24 mouse cellular contexts compared by ENCODE assay signal in genomic region chr11:68263100-68263499, GRCm38 (mm10).
DNase-seq lines count a peak whose midpoint lies in the region; ATAC-seq and TF ChIP-seq lines count a peak whose summit lies in the region.
"Had no signal": no experiment of that assay in that cellular context is flagged by ENCODE, and none has a peak within 500 bp of the region (broad histone marks: within the 10 kb centered on the region; RNA-seq: fewer than 3 reads in every experiment).

No protein-coding gene starts in this region.

- 88% methylated on average over 5 of the region's 5 CpGs for WGBS in forebrain, embryonic 10.5 days
- WGBS in forebrain, embryonic 14.5 days: 86% methylated on average over 5 of the region's 5 CpGs

- H3K4me2 ChIP-seq in forebrain, embryonic 14.5 days (ENCODE audit: low read length): no peak overlapping the region
- H3K4me2 ChIP-seq: forebrain, embryonic 15.5 days; heart, embryonic 13.5 days; hindbrain, embryonic 12.5 days; hindbrain, embryonic 15.5 days; intestine, embryonic 15.5 days had no signal

- in situ Hi-C loops in ES-E14 (cut with MboI; ENCODE audit: low sequenced_read_pairs in 2 of 2, unreplicated experiment in 2 of 2): no loop called here

- H3K9ac ChIP-seq in forebrain, embryonic 14.5 days (ENCODE audit: low read length): no peak overlapping the region
- no peak overlapping the region for H3K9ac ChIP-seq in ES-E14 (ENCODE audit: insufficient read depth, low read depth, low read length, poor library complexity, severe bottlenecking)
- H3K9ac ChIP-seq: forebrain, embryonic 15.5 days; heart, embryonic 13.5 days; hindbrain, embryonic 12.5 days; hindbrain, embryonic 15.5 days; intestine, embryonic 15.5 days had no signal

- ATAC-seq in forebrain, embryonic 14.5 days: no peak
- ATAC-seq: activated CD4-positive, CD25-positive, alpha-beta regulatory T cell, adult 4 months; forebrain, embryonic 15.5 days; intestine, embryonic 15.5 days; Patski had no signal

- H3K27ac ChIP-seq in forebrain, embryonic 10.5 days: 0 out of 2 replicates have a peak overlapping the region, but pooled peaks have one; percentile 3
- no peak overlapping the region for H3K27ac ChIP-seq in forebrain, embryonic 14.5 days (ENCODE audit: low read depth, low read length)
- H3K27ac ChIP-seq in ES-E14 (ENCODE audit: insufficient read depth, low read depth, low read length, poor library complexity, severe bottlenecking): no peak overlapping the region
- H3K27ac ChIP-seq: forebrain, embryonic 15.5 days; heart, embryonic 13.5 days; hindbrain, embryonic 12.5 days; hindbrain, embryonic 15.5 days; intestine, embryonic 15.5 days had no signal

- no peak overlapping the region for H3K4me3 ChIP-seq in forebrain, embryonic 10.5 days
- H3K4me3 ChIP-seq in forebrain, embryonic 14.5 days (ENCODE audit: low read depth, low read length): no peak overlapping the region
- H3K4me3 ChIP-seq in E14TG2a.4 (replicated peaks; ENCODE audit: low read length): peak overlapping the region; percentile 2; the same call in 1 of the 2 replicates
- no peak overlapping the region for H3K4me3 ChIP-seq in ES-E14 (ENCODE audit: insufficient read depth in 1 of 2, low read depth in 1 of 2, low read length in 2 of 2, poor library complexity in 1 of 2, severe bottlenecking in 1 of 2)
- H3K4me3 ChIP-seq: forebrain, embryonic 15.5 days; heart, embryonic 13.5 days; hindbrain, embryonic 12.5 days; hindbrain, embryonic 15.5 days; intestine, embryonic 15.5 days had no signal

- peaks cover 13% of the 10 kb centered on the region for H3K4me1 ChIP-seq in forebrain, embryonic 10.5 days
- H3K4me1 ChIP-seq in forebrain, embryonic 14.5 days (ENCODE audit: control insufficient read depth, insufficient read depth, low read length): no peaks in the 10 kb centered on the region
- H3K4me1 ChIP-seq in E14TG2a.4 (replicated peaks; ENCODE audit: low read depth, low read length) (peaks cover 70% of the 10 kb centered on the region), ES-E14 (ENCODE audit: control insufficient read depth in 2 of 2, insufficient read depth in 2 of 2, low read length in 2 of 2, poor library complexity in 1 of 2) (peaks cover 2 to 12% of the 10 kb centered on the region in 2 experiments; a peak in 3 of 4 replicates)
- H3K4me1 ChIP-seq: forebrain, embryonic 15.5 days; hindbrain, embryonic 12.5 days; hindbrain, embryonic 15.5 days had no signal

- no peak for TF ChIP-seq CTCF in E14TG2a.4 (conservative IDR thresholded peaks at IDR 0.05; ENCODE audit: low read length)

- H3K9me3 ChIP-seq in forebrain, embryonic 10.5 days: no peaks in the 10 kb centered on the region
- no peaks in the 10 kb centered on the region for H3K9me3 ChIP-seq in forebrain, embryonic 14.5 days (replicated peaks; ENCODE audit: control insufficient read depth, low read length)
- H3K9me3 ChIP-seq in E14TG2a.4 (ENCODE audit: low read length) (no peaks in the 10 kb centered on the region), ES-E14 (ENCODE audit: control insufficient read depth, insufficient read depth, low read depth, low read length) (no peaks in the 10 kb centered on the region)
- H3K9me3 ChIP-seq: forebrain, embryonic 15.5 days; G1E; heart, embryonic 13.5 days; hindbrain, embryonic 12.5 days; hindbrain, embryonic 15.5 days; intestine, embryonic 15.5 days had no signal

- no peak for DNase-seq in forebrain, embryonic 10.5 days (ENCODE audit: extremely low spot score, low spot score)
- DNase-seq in forebrain, embryonic 14.5 days (ENCODE audit: low spot score): no peak
- peak; percentile 41 for DNase-seq in ES-E14 (ENCODE audit: low read depth, low spot score)
- no peak for DNase-seq in right cerebral cortex, adult 18-20 months
- DNase-seq in testis, postnatal 14 days (ENCODE audit: low spot score): no peak
- DNase-seq: adrenal gland, adult 8-10 months; adrenal gland, postnatal 25 days; cerebellum, adult 11-12 months; cerebellum, adult 8-10 months; cerebellum, postnatal 14 days; gastrocnemius, postnatal 25 days; heart, adult 18-20 months; heart, postnatal 14 days; heart, postnatal 4 days; kidney, adult 11 months had no signal

- peaks cover 8% of the 10 kb centered on the region; the same call in 1 of the 2 replicates for H3K27me3 ChIP-seq in forebrain, embryonic 10.5 days (ENCODE audit: poor library complexity, severe bottlenecking)
- H3K27me3 ChIP-seq in forebrain, embryonic 14.5 days (replicated peaks; ENCODE audit: control insufficient read depth, insufficient read depth, low read length): no peaks in the 10 kb centered on the region
- peaks cover 5% of the 10 kb centered on the region; the same call in 1 of the 2 replicates for H3K27me3 ChIP-seq in E14TG2a.4 (ENCODE audit: insufficient read depth, low read length)
- H3K27me3 ChIP-seq: forebrain, embryonic 15.5 days; heart, embryonic 13.5 days; hindbrain, embryonic 15.5 days; intestine, embryonic 15.5 days; Patski had no signal

- H3K36me3 ChIP-seq in forebrain, embryonic 10.5 days (replicated peaks): peaks cover 8% of the 10 kb centered on the region
- H3K36me3 ChIP-seq in forebrain, embryonic 14.5 days (ENCODE audit: control insufficient read depth, insufficient read depth, low read length): no peaks in the 10 kb centered on the region
- peaks cover 76% of the 10 kb centered on the region for H3K36me3 ChIP-seq in E14TG2a.4 (ENCODE audit: insufficient read depth, low read length)
- H3K36me3 ChIP-seq in ES-E14 (ENCODE audit: control insufficient read depth, insufficient read depth, low read length, poor library complexity, severe bottlenecking): peaks cover 2% of the 10 kb centered on the region; the same call in 1 of the 2 replicates
- H3K36me3 ChIP-seq: forebrain, embryonic 15.5 days; G1E; heart, embryonic 13.5 days; hindbrain, embryonic 15.5 days; intestine, embryonic 15.5 days had no signal

TF ChIP-seq in ES-E14, 5 proteins besides CTCF, POLR2A, EP300 and RAD21:
- TF ChIP-seq MAFK (IDR thresholded peaks at IDR 0.05; ENCODE audit: insufficient read depth, low read depth, low read length): no peak
